Mouse (Mus musculus): ENCODE results near the gene Vmn2r82. TPM values are rescaled to one million over a fixed set of nuclear protein-coding genes. Genes with fewer than 3 reads are reported as not detected.
"Not testable (repeated sequence)": the region's sequence is repeated elsewhere in the genome, so short reads cannot be mapped to it uniquely, and the experiment has no call there.

The Vmn2r82 gene
- not detected in 2 replicates for polyA plus RNA-seq (2011; ENCODE audit: insufficient read depth, insufficient read length, low replicate concordance, missing spikeins)

DNA sequence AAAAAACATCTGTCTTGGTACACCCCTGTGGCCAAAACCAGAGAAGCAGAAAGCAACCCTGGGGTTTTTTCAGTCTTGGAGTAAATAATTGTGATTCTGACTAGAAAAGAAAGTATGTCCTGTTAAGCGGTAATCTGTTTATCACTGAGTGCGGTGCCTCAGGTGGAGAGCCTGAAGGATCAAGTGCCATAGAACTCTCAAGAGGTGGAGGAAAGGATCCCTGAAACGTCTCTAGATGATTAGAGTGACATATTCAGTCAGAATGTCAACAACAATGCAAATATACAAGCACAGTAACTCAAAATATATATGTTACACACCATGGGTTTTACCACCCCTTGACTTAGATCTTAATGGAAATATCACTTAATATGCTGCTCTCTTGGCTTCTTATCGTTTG is at the start of gene Vmn2r82:
Gene Vmn2r82, plus strand, starts transcription at position 301 of the 400 bp plus-strand sequence.
- WGBS: 74% methylated on average over 4 of the region's 4 CpGs
- H3K4me1 ChIP-seq (ENCODE audit: control insufficient read depth, insufficient read depth, low read length); H3K27ac ChIP-seq (ENCODE audit: control insufficient read depth, insufficient read depth, low read depth, low read length, poor library complexity); H3K4me3 ChIP-seq (replicated peaks; ENCODE audit: control insufficient read depth, low read depth, low read length): not testable (repeated sequence)

DNA sequence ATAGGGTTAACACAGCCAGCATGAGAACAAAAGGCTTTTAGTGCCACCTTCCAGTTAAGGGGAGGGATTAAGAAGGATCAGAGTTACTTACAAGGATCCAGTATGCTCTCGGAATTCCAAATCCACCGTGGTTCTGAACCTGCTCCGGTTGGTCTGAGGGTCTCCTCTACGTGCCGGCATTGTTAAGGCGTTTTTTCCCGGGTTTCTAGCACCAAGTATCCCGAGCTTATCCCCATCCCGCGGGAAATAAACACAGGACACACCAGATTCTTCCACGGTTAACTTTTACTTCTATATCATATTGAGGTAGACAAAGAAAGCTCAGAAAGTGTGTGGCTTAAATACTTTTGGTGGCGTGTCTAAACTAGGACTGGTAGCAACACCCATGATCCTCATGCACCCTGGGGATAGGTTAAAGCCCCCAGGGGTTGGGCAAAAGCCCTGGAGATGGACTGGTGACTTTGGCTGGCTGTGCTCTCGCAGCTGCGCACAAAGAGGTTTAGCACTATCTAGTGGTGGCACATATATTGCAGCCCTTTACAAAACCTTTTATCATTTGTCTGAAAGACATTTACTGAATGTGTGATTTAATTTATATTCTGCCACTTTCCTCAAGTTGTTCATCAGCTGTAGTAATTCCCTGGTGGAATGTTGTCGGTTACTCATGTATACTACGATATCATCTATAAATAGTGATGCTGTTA is 34.1 kb upstream of the Vmn2r82 start:
- WGBS: 6% methylated on average over 16 of the region's 16 CpGs
- H3K4me3 ChIP-seq (replicated peaks; ENCODE audit: control insufficient read depth, low read depth, low read length); H3K27ac ChIP-seq (ENCODE audit: control insufficient read depth, insufficient read depth, low read depth, low read length, poor library complexity); H3K4me1 ChIP-seq (ENCODE audit: control insufficient read depth, insufficient read depth, low read length): not testable (repeated sequence)

DNA sequence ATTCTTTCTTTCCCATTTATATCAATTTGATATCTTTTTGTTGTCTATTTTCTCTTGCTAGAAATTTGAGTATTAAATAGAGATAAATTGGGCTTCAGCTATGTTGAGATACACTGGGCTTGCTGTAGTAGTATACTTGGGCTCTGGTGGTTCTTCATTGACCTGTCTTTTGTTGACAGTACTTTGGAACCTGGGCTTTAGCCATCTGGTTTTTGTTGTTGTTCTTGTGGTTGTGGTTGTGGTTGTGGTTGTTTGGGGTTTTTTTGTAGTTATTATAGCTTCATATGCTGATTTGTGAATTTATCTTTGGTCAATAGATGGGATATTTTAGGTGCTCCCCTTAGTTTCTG is 33.6 kb upstream of the Vmn2r82 start:
- Histone ChIP-seq H3K4me1 (ENCODE audit: control insufficient read depth, insufficient read depth, low read length) (no peaks in the 10 kb centered on the region), H3K27ac (ENCODE audit: control insufficient read depth, insufficient read depth, low read depth, low read length, poor library complexity) (no peak overlapping the region), H3K4me3 (replicated peaks; ENCODE audit: control insufficient read depth, low read depth, low read length) (no peak overlapping the region)
- TF ChIP-seq POLR2A (IDR thresholded peaks at IDR 0.05; ENCODE audit: borderline replicate concordance, control insufficient read depth, low read depth, low read length): no peak
- no peak for TF ChIP-seq CTCF (IDR thresholded peaks at IDR 0.05; ENCODE audit: control insufficient read depth, insufficient read depth, low read length)

DNA sequence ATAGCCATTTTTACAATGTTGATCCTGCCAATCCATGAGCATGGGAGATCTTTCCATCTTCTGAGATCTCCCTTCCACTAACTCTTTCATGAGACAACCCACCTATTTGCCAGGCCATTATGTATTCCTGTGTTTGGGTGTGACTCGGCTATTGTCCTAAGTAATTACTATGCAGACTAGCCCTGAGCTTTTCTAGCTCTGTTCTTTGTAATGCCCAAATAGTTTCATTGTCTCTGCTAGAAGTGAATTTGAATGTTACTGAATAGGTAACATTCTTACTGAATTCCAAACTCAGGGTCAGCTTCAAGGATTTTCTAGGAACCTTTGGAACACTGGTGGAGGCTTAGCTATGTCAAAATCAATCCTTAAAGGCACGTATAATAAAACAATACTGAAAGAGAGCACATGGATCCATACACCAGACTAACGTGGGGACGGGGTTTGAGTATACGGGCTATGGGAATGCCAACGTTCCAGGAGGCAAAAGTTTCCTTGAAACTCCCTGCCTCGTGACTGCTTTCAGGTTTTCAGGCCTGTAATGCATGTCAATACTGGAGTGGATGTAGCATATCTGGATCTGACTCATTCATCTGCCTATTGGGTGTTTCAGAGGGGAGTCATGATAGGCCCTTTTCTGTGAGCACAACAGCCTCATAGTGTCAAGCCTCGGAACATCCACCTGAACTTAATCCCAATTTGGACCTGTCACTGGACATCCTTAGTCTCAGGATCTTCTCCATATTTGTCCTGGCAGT is 43.8 kb downstream of the Vmn2r82 start:
- not testable (repeated sequence) for H3K4me3 ChIP-seq (replicated peaks; ENCODE audit: control insufficient read depth, low read depth, low read length); H3K27ac ChIP-seq (ENCODE audit: control insufficient read depth, insufficient read depth, low read depth, low read length, poor library complexity); H3K4me1 ChIP-seq (ENCODE audit: control insufficient read depth, insufficient read depth, low read length)
- WGBS: 70% methylated on average over 8 of the region's 8 CpGs

DNA sequence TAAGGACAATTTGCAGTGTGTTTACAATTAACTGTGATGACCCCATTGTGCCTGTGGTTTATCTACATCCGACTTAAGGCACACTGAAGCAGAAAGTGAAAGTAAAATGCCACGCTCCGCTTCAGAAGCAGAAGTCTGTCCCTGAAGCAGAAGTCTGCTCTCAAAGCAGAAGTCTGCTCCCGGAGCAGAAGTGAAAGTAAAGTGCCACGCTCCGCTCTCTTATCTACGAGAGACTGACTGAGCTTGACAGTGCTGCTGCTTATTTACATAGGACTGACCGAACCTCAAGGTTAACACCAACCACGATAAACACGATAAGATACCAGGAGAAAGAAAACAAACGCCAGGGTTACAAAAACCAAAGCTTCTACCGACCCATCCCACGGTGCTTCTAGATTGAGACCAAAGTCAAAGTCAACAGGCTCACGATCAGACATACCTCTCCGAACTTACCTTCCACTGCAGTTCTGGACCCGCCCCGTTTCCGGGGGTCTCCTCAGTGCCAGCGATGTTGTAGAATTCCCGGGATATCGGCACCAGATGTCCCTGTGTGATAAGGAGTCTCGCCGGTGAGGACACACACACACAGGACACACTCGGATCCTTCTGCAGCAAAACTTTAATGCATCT is 60.9 kb downstream of the Vmn2r82 start:
- WGBS: 46% methylated on average over 24 of the region's 24 CpGs
- Histone ChIP-seq H3K4me1 (ENCODE audit: control insufficient read depth, insufficient read depth, low read length) (no peaks in the 10 kb centered on the region), H3K4me3 (replicated peaks; ENCODE audit: control insufficient read depth, low read depth, low read length) (peak overlapping the region; percentile 20), H3K27ac (ENCODE audit: control insufficient read depth, insufficient read depth, low read depth, low read length, poor library complexity) (peak overlapping the region; percentile 48)
- no peak for TF ChIP-seq POLR2A (IDR thresholded peaks at IDR 0.05; ENCODE audit: borderline replicate concordance, control insufficient read depth, low read depth, low read length)
- TF ChIP-seq CTCF (IDR thresholded peaks at IDR 0.05; ENCODE audit: control insufficient read depth, insufficient read depth, low read length): no peak

DNA sequence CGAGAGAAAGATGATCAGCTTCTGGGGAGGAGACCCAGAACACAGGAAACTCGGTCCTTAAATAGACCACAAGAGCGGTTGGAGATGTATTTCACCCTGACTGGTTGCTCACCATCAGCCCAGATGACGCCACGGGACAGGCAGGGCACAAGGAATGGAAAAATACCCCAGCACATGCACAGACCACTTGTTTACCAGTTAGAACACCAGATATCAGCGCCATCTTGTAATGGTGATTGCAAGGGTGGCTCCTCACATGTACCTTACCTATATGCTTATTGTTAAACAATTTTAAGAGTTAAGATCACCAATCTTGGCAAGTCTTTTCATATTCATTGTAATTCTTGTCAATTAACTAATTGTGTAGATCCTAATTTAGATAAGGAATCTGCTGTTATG is 61.5 kb downstream of the Vmn2r82 start:
- not testable (repeated sequence) for H3K27ac ChIP-seq (ENCODE audit: control insufficient read depth, insufficient read depth, low read depth, low read length, poor library complexity); H3K4me1 ChIP-seq (ENCODE audit: control insufficient read depth, insufficient read depth, low read length); H3K4me3 ChIP-seq (replicated peaks; ENCODE audit: control insufficient read depth, low read depth, low read length)
- 70% methylated on average over 6 of the region's 6 CpGs for WGBS

DNA sequence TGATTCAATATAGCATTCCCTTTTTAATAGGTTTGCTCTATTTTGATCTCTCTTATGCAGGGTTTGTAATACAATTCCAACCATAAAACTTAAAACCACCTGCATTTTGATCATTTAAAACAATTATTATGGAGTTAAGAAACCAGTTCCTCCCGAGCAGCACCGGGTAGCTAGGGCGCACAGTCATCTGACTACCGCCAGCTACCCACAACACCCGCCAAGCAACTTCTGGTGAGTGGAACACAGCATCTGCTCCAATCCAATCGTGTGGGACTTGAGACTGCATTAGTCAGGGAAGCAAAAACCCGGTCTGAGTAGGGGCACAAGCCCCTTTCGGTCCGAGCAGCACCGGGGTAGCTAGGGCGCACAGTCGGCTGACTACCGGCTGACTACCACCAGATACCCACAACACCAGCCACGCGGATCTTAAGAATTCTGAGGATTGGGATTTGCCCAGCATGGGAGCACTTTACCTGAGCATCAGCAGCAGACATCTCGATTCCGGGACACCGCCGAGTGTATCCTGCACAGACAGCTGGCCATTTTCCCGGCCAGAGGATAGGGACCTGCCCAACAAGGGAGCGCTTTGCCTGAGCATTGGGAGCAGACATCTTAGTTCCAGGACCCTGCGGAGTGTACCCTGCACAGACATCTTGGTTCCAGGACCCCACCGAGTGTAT is 79.0 kb downstream of the Vmn2r82 start:
- not testable (repeated sequence) for H3K27ac ChIP-seq (ENCODE audit: control insufficient read depth, insufficient read depth, low read depth, low read length, poor library complexity); H3K4me1 ChIP-seq (ENCODE audit: control insufficient read depth, insufficient read depth, low read length); H3K4me3 ChIP-seq (replicated peaks; ENCODE audit: control insufficient read depth, low read depth, low read length)
- 83% methylated on average over 23 of the region's 23 CpGs for whole genome bisulfite sequencing

Other genes with a start within 250 kb of the Vmn2r82 start
- gene Vmn2r80, start 207.8 kb upstream of the Vmn2r82 start, polyA plus RNA-seq (2011; ENCODE audit: insufficient read depth, insufficient read length, low replicate concordance, missing spikeins): not detected in 2 replicates
- not detected in 2 replicates for gene Vmn2r81, start 108.8 kb upstream of the Vmn2r82 start, polyA plus RNA-seq (2011; ENCODE audit: insufficient read depth, insufficient read length, low replicate concordance, missing spikeins)
- not detected in 2 replicates for gene Vmn2r83, start 112.2 kb downstream of the Vmn2r82 start, polyA plus RNA-seq (2011; ENCODE audit: insufficient read depth, insufficient read length, low replicate concordance, missing spikeins)
- gene Plpp2, start 177.3 kb downstream of the Vmn2r82 start, polyA plus RNA-seq (2011; ENCODE audit: insufficient read depth, insufficient read length, low replicate concordance, missing spikeins): 1.7 and 2.6 TPM in 2 replicates
- gene Mier2, start 198.7 kb downstream of the Vmn2r82 start, polyA plus RNA-seq (2011; ENCODE audit: insufficient read depth, insufficient read length, low replicate concordance, missing spikeins): 18.7 and 21.7 TPM in 2 replicates
- gene Theg, start 230.8 kb downstream of the Vmn2r82 start, polyA plus RNA-seq (2011; ENCODE audit: insufficient read depth, insufficient read length, low replicate concordance, missing spikeins): not detected in 2 replicates

All from bone marrow, adult 2 months (tissue).